Mouse (Mus musculus): Measurements from ENCODE around the gene Knop1. TPM values are rescaled to one million over a fixed set of nuclear protein-coding genes. Genes with fewer than 3 reads are reported as not detected.

Knop1 gene
- total RNA-seq, 1 experiment from 2014 or later = 52.2 TPM

GRCm38 (mm10) chr7:118848796-118849195 lies 7.3 kb downstream of the Knop1 start:
- DNase-seq = peak; percentile 70

- no peak for DNase-seq
Measured at GRCm38 (mm10) chr7:118846329-118846728, 9.7 kb downstream of the Knop1 start.

- no peak for DNase-seq
Measured at GRCm38 (mm10) chr7:118845141-118845540, 10.9 kb downstream of the Knop1 start.

GRCm38 (mm10) chr7:118842938-118843337 lies 13.1 kb downstream of the Knop1 start:
- no peak for DNase-seq

- DNase-seq = peak; percentile 39
Measured at GRCm38 (mm10) chr7:118841796-118842195, 14.3 kb downstream of the Knop1 start.

- DNase-seq = peak; percentile 26
Measured at GRCm38 (mm10) chr7:118841030-118841745, 14.9 kb downstream of the Knop1 start.

GRCm38 (mm10) chr7:118837901-118838300 lies 18.2 kb downstream of the Knop1 start:
- no peak for DNase-seq

GRCm38 (mm10) chr7:118827975-118828416 lies 28.1 kb downstream of the Knop1 start:
- DNase-seq = peak; percentile 62

GRCm38 (mm10) chr7:118824451-118824850 lies 31.6 kb downstream of the Knop1 start:
- no peak for DNase-seq

GRCm38 (mm10) chr7:118821887-118822556 lies 34.0 kb downstream of the Knop1 start:
- no peak for DNase-seq

- no peak for DNase-seq
Measured at GRCm38 (mm10) chr7:118821356-118821755, 34.7 kb downstream of the Knop1 start.

- no peak for DNase-seq
Measured at GRCm38 (mm10) chr7:118819666-118820065, 36.4 kb downstream of the Knop1 start.

GRCm38 (mm10) chr7:118817741-118818140 lies 38.3 kb downstream of the Knop1 start:
- DNase-seq = no peak

GRCm38 (mm10) chr7:118816275-118816674 lies 39.8 kb downstream of the Knop1 start:
- DNase-seq = no peak

GRCm38 (mm10) chr7:118813592-118813991 lies 42.5 kb downstream of the Knop1 start:
- no peak for DNase-seq

- DNase-seq = no peak
Measured at GRCm38 (mm10) chr7:118811407-118812106, 44.5 kb downstream of the Knop1 start.

GRCm38 (mm10) chr7:118807899-118808298 lies 48.2 kb downstream of the Knop1 start:
- peak; percentile 14 for DNase-seq

- no peak for DNase-seq
Measured at GRCm38 (mm10) chr7:118806631-118807411, 49.2 kb downstream of the Knop1 start.

GRCm38 (mm10) chr7:118803425-118803824 lies 52.6 kb downstream of the Knop1 start:
- DNase-seq = no peak

- DNase-seq = peak; percentile 19
Measured at GRCm38 (mm10) chr7:118801791-118802190, 54.3 kb downstream of the Knop1 start.

GRCm38 (mm10) chr7:118800112-118800734 lies 55.8 kb downstream of the Knop1 start:
- no peak for DNase-seq

- DNase-seq = no peak
Measured at GRCm38 (mm10) chr7:118798105-118798570, 57.9 kb downstream of the Knop1 start.

All from adrenal gland, postnatal 14 days (tissue).